Mouse (Mus musculus) liver, embryonic 13.5 days (tissue): ENCODE results near the gene Rapgef5. TPM values are rescaled to one million over a fixed set of nuclear protein-coding genes. Genes with fewer than 3 reads are reported as not detected.

ENCODE experiments used
- ATAC-seq: fragments of 200-750 bp; cut with Nextera tagmentation; 2 replicates; pipeline ENCODE4 v1.8.0; 2017; ENCODE audit warnings: low read depth, mild to moderate bottlenecking, moderate number of reproducible peaks, moderate library complexity
- DNase-seq: peaks from one replicate; pipeline ENCODE4 v3.0.0; 2022
- H3K27ac ChIP-seq: fragments of 300-500 bp; sonication (generic); 2 replicates; pipeline ENCODE4 v1.5.1; 2015; ENCODE audit warnings: moderate library complexity, mild to moderate bottlenecking, inconsistent platforms
- H3K27me3 ChIP-seq: fragments of 300-500 bp; sonication (generic); 2 replicates; pipeline ENCODE4 v1.6.1; 2015; ENCODE audit warnings: mild to moderate bottlenecking, inconsistent platforms
- H3K36me3 ChIP-seq: fragments of 300-500 bp; sonication (generic); 2 replicates; pipeline ENCODE4 v1.6.1; 2015; ENCODE audit warnings: mild to moderate bottlenecking, inconsistent platforms
- H3K4me1 ChIP-seq: fragments of 300-500 bp; sonication (generic); replicated peaks from 2 replicates; pipeline ENCODE4 v1.6.1; 2015; ENCODE audit warnings: inconsistent platforms
- H3K4me2 ChIP-seq: fragments of 300-500 bp; sonication (generic); 2 replicates; pipeline ENCODE4 v1.6.1; 2015; ENCODE audit warnings: inconsistent platforms, mild to moderate bottlenecking, moderate library complexity
- H3K4me3 ChIP-seq: fragments of 300-500 bp; sonication (generic); replicated peaks from 2 replicates; pipeline ENCODE4 v1.5.1; 2015; ENCODE audit warnings: mild to moderate bottlenecking, inconsistent platforms
- H3K9ac ChIP-seq: fragments of 300-500 bp; sonication (generic); 2 replicates; pipeline ENCODE4 v1.6.1; 2015; ENCODE audit warnings: mild to moderate bottlenecking, inconsistent platforms
- H3K9me3 ChIP-seq: fragments of 300-500 bp; sonication (generic); replicated peaks from 2 replicates; pipeline ENCODE4 v1.6.1; 2016; ENCODE audit warnings: inconsistent platforms
- WGBS: fragments of 180-500 bp; shearing (Covaris S2); methylation state at CpG from one replicate; pipeline ENCODE4 v1.1.7; 2015; ENCODE audit not compliant: insufficient replicate concordance; 5-methylcytosine and 5-hydroxymethylcytosine counted together
- polyA plus RNA-seq: library from polyadenylated mRNA; unstranded; fragments of >200 nt; fragmentation: Nextera tagmentation; extraction: Ambion mirVana; gene quantifications from 2 replicates; pipeline ENCODE4 v1.2.1, GENCODE M21; 2015

Gene Rapgef5
- polyA plus RNA-seq, 1 experiment from 2014 or later = 1.3 TPM

DNA sequence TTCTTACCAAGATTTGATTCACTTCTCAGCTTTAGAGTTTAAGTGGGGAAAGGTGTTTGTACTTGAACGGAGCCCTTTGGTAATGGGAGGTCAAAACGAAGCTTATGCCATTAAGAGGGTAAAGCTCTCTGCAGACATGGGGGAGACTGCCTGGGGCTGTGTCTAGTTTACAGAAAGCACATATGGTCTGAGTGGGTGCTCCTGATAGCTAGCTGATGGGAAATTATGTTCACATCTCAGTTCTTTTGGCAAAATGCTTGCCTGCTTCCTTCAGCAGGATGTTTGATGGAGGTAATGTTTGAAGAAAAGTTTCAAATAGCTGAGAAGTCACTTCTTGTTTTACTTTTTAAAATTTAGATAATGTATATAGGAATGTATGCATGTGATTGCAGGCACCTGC, 53.4 kb downstream of the Rapgef5 start:
- WGBS = 59% methylated on average over 2 of the region's 2 CpGs

DNA sequence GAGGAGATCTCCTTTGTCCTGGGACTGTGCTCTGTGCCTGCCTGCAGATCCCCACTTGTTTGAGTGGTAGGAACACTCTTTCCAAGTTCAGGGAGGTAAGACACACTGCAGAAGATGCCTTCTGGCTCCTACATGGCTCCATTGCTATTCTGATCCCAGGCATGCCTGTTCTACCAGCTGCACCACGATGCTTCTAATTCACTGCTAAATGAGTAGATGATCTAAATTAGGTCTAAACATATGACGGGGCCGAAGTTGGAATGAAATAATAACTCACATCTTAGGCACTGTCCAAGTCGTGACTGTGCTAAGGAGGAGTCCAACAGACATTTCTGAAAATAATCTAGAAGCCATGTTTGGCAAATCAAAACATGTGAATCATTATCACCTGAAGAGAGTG, 68.0 kb downstream of the Rapgef5 start:
- ATAC-seq = no peak
- Histone ChIP-seq H3K4me1 (no peaks in the 10 kb centered on the region), H3K4me2 (no peak overlapping the region), H3K4me3 (no peak overlapping the region), H3K36me3 (no peaks in the 10 kb centered on the region), H3K9ac (no peak overlapping the region), H3K27ac (no peak overlapping the region), H3K27me3 (no peaks in the 10 kb centered on the region), H3K9me3 (no peaks in the 10 kb centered on the region)
- WGBS = 68% methylated on average over 4 of the region's 4 CpGs
- no peak for DNase-seq

More for the DNA sequence above, 53.4 kb downstream of the Rapgef5 start:
- H3K36me3 ChIP-seq = no peaks in the 10 kb centered on the region
- no peak overlapping the region for H3K27ac ChIP-seq
- no peak overlapping the region for H3K4me2 ChIP-seq
- no peak for ATAC-seq
- DNase-seq = no peak
- no peaks in the 10 kb centered on the region for H3K9me3 ChIP-seq
- no peak overlapping the region for H3K4me3 ChIP-seq
- no peaks in the 10 kb centered on the region for H3K4me1 ChIP-seq
- H3K27me3 ChIP-seq = peaks cover 4% of the 10 kb centered on the region; the same call in 1 of the 2 replicates
- no peak overlapping the region for H3K9ac ChIP-seq

DNA sequence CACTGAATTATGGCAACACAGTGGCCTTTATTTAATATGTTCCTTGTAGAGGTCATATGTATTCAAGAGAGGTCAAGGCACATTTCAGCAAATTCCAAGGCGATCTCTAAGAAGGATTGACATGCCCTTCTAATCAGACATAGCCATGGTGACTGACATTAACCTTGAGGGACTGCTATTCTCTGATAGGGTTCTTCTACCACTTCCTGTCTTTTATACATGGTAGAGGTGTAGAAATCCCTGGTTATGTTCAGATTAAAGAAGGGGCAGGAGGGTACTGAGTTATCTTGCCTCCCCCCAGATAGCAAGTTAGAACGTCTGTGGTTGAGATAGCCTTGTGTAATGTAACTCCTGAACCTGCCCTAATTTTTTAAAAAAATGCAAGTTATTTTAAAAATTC, 69.1 kb downstream of the Rapgef5 start:
- H3K36me3 ChIP-seq = no peaks in the 10 kb centered on the region
- no peak overlapping the region for H3K9ac ChIP-seq
- DNase-seq = no peak
- no peak overlapping the region for H3K4me2 ChIP-seq
- no peaks in the 10 kb centered on the region for H3K4me1 ChIP-seq
- H3K9me3 ChIP-seq = no peaks in the 10 kb centered on the region
- no peak overlapping the region for H3K27ac ChIP-seq
- no peaks in the 10 kb centered on the region for H3K27me3 ChIP-seq
- 24% methylated on average over 2 of the region's 2 CpGs for WGBS
- ATAC-seq = peak; percentile 54; the same call in 1 of the 2 replicates
- no peak overlapping the region for H3K4me3 ChIP-seq

DNA sequence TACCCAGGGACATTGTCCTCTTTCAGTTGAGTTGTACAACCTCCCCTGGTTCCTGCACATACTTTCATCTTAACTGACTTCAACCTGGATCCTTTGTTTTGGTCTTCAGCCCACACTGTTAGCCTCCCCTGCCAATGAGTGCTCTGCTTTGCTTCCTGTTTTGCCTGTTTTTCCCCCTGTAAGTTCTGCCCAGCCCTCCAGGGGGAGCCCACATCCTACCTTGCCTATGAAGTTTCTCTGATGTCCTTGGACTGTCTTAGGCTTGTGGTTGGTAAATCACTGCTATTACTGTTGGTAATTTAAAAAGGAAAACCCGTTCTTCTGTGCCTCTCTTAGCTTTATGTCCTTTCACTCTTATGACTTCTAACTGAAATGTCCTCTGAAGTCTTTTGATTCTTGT, 69.8 kb downstream of the Rapgef5 start:
- Histone ChIP-seq H3K4me2 (no peak overlapping the region), H3K4me1 (no peaks in the 10 kb centered on the region), H3K27ac (no peak overlapping the region), H3K4me3 (no peak overlapping the region), H3K9me3 (no peaks in the 10 kb centered on the region), H3K27me3 (no peaks in the 10 kb centered on the region), H3K9ac (no peak overlapping the region), H3K36me3 (no peaks in the 10 kb centered on the region)
- 26% methylated on average over 1 of the region's 1 CpGs for WGBS
- DNase-seq (peak; percentile 4), ATAC-seq (no peak)

DNA sequence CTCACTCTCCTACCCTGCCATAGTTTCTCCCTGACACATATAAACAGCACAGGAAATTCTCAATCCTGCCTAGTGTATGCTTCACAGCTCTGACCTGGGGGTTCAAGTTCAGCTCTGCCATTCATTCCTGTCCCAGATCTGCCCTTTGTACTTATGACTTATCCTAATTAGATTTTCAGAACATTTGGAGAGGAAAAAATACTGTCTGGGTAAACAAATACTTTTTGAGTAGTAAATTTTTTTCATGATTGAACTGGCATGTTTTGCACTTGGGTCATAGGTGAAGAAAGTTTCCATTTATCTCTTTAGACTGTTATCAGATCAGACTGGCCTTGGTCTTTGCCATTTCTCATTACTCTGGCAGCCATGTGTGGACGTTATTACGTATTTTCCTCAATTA, 72.9 kb downstream of the Rapgef5 start:
- Histone ChIP-seq H3K36me3 (no peaks in the 10 kb centered on the region), H3K9ac (no peak overlapping the region), H3K4me3 (no peak overlapping the region), H3K9me3 (no peaks in the 10 kb centered on the region), H3K4me1 (no peaks in the 10 kb centered on the region), H3K27ac (no peak overlapping the region), H3K4me2 (no peak overlapping the region), H3K27me3 (no peaks in the 10 kb centered on the region)
- WGBS = 65% methylated on average over 2 of the region's 2 CpGs
- DNase-seq (no peak), ATAC-seq (no peak)

DNA sequence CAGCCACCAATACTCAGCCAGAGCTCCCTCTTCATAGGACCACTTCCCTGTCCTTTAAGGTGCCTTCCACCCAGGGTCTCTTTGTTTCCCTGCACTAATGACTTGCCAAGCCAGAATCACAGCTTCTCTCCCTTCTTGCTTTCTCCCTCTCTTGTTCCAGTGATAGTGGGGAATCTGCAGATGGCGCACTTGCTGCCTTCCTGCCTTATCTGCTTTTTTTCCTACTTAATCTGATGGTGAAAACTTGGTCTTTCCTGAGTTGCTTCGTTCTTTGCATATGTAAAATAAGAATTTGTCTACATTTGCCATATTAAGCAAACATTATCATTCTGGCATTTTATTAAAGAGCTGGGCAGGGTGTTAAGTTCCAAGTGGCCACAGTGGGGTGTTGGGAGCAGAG, 75.7 kb downstream of the Rapgef5 start:
- Histone ChIP-seq H3K4me2 (no peak overlapping the region), H3K27ac (no peak overlapping the region), H3K27me3 (no peaks in the 10 kb centered on the region), H3K36me3 (no peaks in the 10 kb centered on the region), H3K9me3 (no peaks in the 10 kb centered on the region), H3K9ac (no peak overlapping the region), H3K4me1 (no peaks in the 10 kb centered on the region), H3K4me3 (no peak overlapping the region)
- DNase-seq = no peak
- 44% methylated on average over 2 of the region's 2 CpGs for WGBS
- ATAC-seq = no peak

DNA sequence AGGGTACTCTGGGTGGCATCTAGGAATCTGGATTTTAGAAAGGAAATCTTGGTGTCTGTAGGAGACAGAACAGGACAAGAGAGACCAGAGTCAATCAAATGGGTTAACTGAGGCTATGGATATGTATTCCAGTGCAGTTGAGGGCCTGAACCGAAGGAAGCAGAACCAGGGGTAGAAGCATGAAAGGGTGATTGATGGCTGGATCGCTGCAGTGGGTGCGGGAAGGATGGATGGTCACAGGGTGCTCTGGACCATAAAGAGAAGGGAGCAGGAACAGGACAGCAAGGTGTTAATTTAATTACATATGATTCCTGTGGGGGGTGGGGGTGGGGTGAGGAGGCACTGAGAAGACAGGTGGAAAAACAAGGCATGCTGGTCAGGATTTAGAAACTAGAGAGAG, 76.3 kb downstream of the Rapgef5 start:
- Histone ChIP-seq H3K9me3 (no peaks in the 10 kb centered on the region), H3K4me3 (no peak overlapping the region), H3K4me1 (no peaks in the 10 kb centered on the region), H3K27ac (no peak overlapping the region), H3K4me2 (no peak overlapping the region), H3K36me3 (no peaks in the 10 kb centered on the region), H3K9ac (no peak overlapping the region), H3K27me3 (no peaks in the 10 kb centered on the region)
- ATAC-seq = no peak
- 75% methylated on average over 3 of the region's 3 CpGs for WGBS
- DNase-seq = no peak

DNA sequence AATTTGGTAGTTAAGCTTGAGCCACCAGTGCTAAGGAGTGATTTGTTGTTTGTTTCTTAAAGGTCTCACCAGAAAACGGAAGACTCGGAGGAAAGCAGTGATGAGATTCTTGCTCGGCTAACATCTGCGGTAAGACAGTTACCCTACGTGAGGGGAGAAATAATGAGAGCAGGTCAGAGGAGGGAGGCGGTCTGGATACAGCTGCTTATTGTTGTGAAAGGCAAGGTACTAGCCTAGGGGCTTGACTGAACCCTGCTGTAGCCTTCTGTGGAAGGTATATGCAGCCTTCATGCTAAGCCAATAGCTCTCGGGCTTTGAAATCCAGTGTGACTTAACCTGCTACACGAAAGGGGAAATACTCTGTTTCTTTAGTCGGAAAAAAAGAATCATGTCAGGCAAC, 78.9 kb downstream of the Rapgef5 start:
- ATAC-seq (no peak), DNase-seq (no peak)
- Histone ChIP-seq H3K9ac (no peak overlapping the region), H3K36me3 (no peaks in the 10 kb centered on the region), H3K4me2 (no peak overlapping the region), H3K4me1 (no peaks in the 10 kb centered on the region), H3K27me3 (no peaks in the 10 kb centered on the region), H3K4me3 (no peak overlapping the region), H3K27ac (no peak overlapping the region), H3K9me3 (no peaks in the 10 kb centered on the region)
- 84% methylated on average over 9 of the region's 9 CpGs for WGBS

DNA sequence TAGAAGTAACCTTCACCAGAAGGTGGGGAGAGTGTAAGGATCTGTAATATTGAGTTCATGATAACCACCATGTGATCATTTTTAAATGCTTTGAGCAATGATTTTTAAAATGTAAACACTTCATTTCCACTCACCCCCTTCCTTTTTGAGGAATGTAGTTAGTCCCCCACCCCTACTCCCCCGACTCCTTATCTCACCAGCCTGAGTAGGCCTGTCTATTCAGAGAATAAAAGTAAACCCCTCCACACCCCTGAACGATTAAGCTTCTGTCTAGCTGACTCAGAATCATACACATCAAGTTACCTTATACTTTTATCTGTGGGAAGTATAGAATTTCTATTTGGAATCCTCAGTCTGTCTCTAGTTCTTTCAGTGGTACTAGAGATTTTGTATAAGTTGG, 81.9 kb downstream of the Rapgef5 start:
- H3K27me3 ChIP-seq = no peaks in the 10 kb centered on the region
- DNase-seq = no peak
- no peak overlapping the region for H3K4me2 ChIP-seq
- H3K27ac ChIP-seq = no peak overlapping the region
- no peak overlapping the region for H3K9ac ChIP-seq
- 34% methylated on average over 2 of the region's 2 CpGs for WGBS
- ATAC-seq = no peak
- H3K9me3 ChIP-seq = no peaks in the 10 kb centered on the region
- no peak overlapping the region for H3K4me3 ChIP-seq
- H3K4me1 ChIP-seq = no peaks in the 10 kb centered on the region
- no peaks in the 10 kb centered on the region for H3K36me3 ChIP-seq

DNA sequence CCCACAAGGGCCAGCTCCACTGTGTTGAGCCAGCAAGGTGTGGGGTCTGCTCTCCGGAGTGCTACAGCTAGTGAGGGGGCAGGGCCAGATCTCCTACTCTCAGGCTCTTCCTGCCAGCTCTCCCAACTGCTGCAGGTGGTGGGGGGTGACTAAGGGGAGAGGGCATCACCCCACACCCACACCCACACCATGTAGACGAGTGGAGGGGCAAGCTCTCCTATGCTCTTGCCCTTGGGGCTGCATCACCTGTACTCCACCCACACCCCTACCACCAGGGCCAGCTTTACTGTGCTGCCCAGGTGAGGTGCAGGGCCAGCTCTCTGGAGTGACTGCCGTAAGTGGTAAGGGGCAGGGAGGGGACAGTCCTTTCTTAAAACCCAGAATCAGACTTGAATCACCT, 89.7 kb downstream of the Rapgef5 start:
- 0 out of 2 replicates have a peak, but pooled peaks have one; percentile 15 for ATAC-seq
- Histone ChIP-seq H3K27ac (no peak overlapping the region), H3K9ac (no peak overlapping the region), H3K36me3 (no peaks in the 10 kb centered on the region), H3K4me3 (no peak overlapping the region), H3K9me3 (no peaks in the 10 kb centered on the region), H3K4me2 (no peak overlapping the region), H3K4me1 (no peaks in the 10 kb centered on the region), H3K27me3 (no peaks in the 10 kb centered on the region)
- DNase-seq = no peak
- 37% methylated on average over 3 of the region's 3 CpGs for WGBS

DNA sequence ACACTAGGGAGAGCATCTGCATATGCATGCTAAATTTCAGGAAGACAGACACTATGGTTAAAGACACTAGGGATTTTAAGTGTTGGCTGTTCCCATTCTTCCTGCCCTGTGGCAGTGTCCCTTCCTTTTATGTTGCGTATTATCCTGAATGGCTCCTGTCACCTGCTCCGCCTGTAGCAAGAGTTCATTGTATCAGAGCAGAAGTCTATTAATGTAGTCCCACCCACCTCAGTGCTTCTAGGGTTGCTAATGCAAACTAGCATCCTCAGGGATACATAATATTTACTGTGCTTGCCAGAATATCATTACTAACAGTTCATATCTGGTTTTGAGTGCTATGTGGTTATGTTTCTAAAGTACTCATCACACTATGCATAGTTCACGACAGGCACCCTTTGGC, 96.4 kb downstream of the Rapgef5 start:
- no peak overlapping the region for H3K4me3 ChIP-seq
- DNase-seq (no peak), ATAC-seq (no peak)
- no peak overlapping the region for H3K27ac ChIP-seq
- no peaks in the 10 kb centered on the region for H3K36me3 ChIP-seq
- no peaks in the 10 kb centered on the region for H3K4me1 ChIP-seq
- WGBS = 78% methylated on average over 3 of the region's 3 CpGs
- no peak overlapping the region for H3K4me2 ChIP-seq
- H3K27me3 ChIP-seq = no peaks in the 10 kb centered on the region
- no peaks in the 10 kb centered on the region for H3K9me3 ChIP-seq
- no peak overlapping the region for H3K9ac ChIP-seq

DNA sequence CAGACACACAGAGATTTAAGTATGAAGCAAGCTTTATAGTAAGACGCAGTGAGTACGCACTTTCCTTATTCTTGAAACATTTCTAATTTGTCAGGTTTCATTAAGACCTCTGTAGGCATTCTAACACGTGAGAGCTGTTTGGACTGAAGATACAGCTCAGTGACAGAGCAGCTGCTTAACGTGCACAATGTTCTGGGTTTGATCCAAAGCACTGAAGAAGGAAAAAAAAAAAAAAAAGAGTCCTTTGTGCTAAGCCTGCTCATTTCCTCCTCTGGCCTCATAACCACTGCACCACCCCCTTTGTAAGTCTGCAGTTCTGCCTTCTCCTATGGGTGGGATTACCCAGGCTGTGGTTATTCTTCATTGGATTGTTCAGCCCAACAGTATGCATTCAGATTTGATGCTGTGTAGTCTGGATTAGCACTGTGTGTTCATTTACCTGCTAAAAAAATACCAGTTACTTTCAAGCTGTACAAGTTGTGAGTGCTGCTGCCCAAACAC, 103.3 kb downstream of the Rapgef5 start:
- H3K4me2 ChIP-seq = no peak overlapping the region
- H3K4me1 ChIP-seq = no peaks in the 10 kb centered on the region
- H3K9me3 ChIP-seq = no peaks in the 10 kb centered on the region
- H3K9ac ChIP-seq = no peak overlapping the region
- WGBS = 55% methylated on average over 4 of the region's 4 CpGs
- no peaks in the 10 kb centered on the region for H3K36me3 ChIP-seq
- no peaks in the 10 kb centered on the region for H3K27me3 ChIP-seq
- no peak overlapping the region for H3K4me3 ChIP-seq
- no peak for DNase-seq
- no peak overlapping the region for H3K27ac ChIP-seq
- no peak for ATAC-seq
